Mouse (Mus musculus): ENCODE measurements around the gene Aamp.
"Not testable (repeated sequence)": the region's sequence is repeated elsewhere in the genome, so short reads cannot be mapped to it uniquely, and the experiment has no call there.

Aamp gene

DNA sequence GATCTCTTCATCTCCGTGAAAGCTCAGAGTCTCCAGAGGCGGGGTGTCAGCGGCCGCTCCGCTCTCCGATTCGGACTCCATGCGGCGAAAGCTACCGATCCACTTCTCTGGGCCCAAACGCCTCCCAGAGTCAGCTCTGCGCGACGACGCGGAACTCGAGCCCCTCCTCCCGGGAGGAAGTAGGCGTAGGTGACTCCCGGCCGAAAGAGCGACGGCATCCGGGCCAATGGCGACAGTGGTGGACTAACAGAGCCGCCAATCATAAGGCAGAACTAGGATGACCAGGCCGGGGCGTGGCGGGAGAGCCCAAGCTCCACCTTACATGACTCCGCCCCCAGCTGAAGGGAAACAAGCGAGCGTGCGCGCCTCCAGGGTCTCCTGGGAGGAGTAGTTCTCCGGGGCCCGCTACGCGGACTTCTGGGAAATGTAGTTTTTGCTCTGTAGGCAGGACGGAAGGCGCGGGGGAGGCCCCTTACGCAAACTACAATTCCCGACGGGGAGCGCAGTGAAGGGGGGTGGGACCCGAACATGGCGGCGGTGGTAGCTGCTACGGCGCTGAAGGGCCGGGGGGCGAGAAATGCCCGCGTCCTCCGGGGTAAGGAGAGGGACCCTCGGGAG is at the start of gene Aamp, which contains the start of gene Pnkd:
Gene Aamp, minus strand, starts transcription at position 196 of the 618 bp plus-strand sequence.
Gene Pnkd, plus strand, starts transcription at position 388 of the 618 bp plus-strand sequence.
- Histone ChIP-seq H3K36me3 (ENCODE audit: control insufficient read depth, insufficient read depth, low read length, poor library complexity, severe bottlenecking) (peaks cover 6% of the 10 kb centered on the region), H3K27me3 (ENCODE audit: control insufficient read depth, insufficient read depth, low read length, poor library complexity, severe bottlenecking) (no peaks in the 10 kb centered on the region)
- DNase-seq (ENCODE audit: low read depth, low spot score) = peak; percentile 100

DNA sequence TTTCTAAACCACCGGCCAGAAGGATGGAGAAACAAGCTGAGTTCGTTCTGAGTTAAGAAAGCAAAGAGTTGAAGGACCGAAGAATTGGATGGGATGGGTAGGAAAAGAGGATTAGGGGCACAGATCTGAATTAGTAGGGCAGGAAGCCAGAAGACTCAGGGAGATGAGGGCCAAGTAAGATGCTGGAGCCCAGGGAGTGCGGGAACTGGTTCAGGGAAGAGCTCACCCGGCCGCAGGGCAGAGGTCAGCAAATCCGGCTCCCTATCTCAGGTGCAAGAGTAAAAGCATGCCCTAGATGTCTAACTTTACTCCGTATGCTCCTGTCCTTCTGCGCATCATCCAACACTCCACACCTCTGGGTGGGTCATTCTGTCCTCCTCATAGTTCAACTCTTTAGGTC is 48.4 kb upstream of the Aamp start:
- Histone ChIP-seq H3K27me3 (ENCODE audit: control insufficient read depth, insufficient read depth, low read length, poor library complexity, severe bottlenecking) (no peaks in the 10 kb centered on the region), H3K36me3 (ENCODE audit: control insufficient read depth, insufficient read depth, low read length, poor library complexity, severe bottlenecking) (no peaks in the 10 kb centered on the region)
- DNase-seq (ENCODE audit: low read depth, low spot score) = no peak

DNA sequence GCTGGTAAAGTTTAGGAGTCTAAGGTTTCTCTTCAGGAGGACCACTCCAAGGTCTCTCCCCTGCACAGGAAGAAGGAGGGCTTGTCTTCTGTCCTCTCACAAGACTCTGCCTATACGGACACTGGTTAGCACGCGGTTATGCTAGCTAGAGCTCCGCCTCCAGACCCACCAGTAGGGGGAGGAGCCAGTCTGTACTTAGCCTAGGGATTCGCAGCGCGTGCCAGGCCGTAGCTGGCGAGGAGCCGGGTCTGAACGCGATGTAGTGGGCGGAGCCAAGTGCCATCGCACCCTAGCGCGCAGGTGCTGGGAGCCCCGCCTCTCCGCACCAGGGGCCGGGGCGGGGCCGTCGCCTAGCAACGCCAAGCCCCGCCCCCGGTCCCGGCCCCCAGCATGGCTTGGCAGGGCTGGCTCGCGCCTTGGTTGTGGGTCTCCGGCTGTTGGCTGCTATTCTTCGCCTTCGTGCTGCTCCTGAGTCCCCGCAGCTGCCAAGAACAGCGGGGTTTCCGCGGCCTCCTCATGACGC is 47.8 kb upstream of the Aamp start:
- H3K36me3 ChIP-seq (ENCODE audit: control insufficient read depth, insufficient read depth, low read length, poor library complexity, severe bottlenecking) = no peaks in the 10 kb centered on the region
- no peaks in the 10 kb centered on the region for H3K27me3 ChIP-seq (ENCODE audit: control insufficient read depth, insufficient read depth, low read length, poor library complexity, severe bottlenecking)
- peak; percentile 97 for DNase-seq (ENCODE audit: low read depth, low spot score)

DNA sequence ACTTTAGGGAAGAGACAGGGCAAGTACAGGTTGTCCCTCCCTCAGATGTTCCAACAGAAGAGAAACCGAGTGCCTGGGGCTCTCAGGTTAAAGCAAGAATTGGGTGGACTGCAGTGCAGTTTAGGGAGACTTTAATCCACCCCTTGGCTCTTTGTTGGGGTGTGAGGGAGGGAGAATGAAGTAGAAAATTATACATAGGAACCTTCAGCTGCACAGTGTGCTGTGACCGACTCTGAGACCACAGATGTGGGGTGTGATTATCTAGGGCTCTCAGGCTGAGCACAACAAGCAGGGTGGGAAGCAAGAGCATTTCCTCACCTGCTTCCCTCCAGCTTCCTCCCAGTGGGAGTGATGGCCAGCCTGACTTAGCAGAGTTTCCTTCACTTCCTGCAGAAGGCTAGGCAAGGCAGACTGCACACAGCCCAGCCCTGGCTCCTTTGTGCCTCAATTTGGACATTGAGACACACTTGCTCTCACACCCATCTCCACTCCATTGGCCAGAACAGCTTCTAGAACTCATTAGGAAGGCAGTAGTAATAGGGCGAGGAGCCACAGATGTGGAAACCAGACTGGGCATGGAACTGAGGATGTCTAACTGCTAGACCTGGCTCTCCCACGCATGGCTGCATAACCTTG is 46.6 kb upstream of the Aamp start:
- no peaks in the 10 kb centered on the region for H3K27me3 ChIP-seq (ENCODE audit: control insufficient read depth, insufficient read depth, low read length, poor library complexity, severe bottlenecking)
- no peak for DNase-seq (ENCODE audit: low read depth, low spot score)
- H3K36me3 ChIP-seq (ENCODE audit: control insufficient read depth, insufficient read depth, low read length, poor library complexity, severe bottlenecking) = no peaks in the 10 kb centered on the region

DNA sequence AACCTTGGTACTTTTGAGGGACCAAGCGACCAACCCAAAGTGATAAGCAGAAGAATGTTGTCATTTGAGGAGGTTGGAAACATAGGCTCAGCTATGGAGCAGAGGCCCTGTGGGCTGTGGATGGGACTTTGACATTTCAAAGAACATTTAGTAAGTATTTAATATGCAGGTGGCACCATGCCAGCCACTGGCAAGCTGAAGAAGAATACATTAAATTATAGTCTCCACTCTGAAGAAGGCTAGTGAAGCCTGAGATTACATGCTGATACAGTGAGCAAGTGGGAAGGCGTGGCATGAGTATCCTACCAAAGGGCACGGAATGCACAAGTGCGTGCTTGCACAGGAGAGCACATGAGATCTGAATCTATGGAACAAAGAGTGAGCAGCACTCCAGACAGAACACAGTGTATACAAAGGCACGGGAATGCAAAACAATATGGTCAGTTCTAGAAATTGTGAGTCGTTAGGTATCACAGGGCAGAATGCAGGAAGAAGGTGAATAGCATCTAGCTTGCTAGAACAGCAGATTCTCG is 45.4 kb upstream of the Aamp start:
- Histone ChIP-seq H3K36me3 (ENCODE audit: control insufficient read depth, insufficient read depth, low read length, poor library complexity, severe bottlenecking) (no peaks in the 10 kb centered on the region), H3K27me3 (ENCODE audit: control insufficient read depth, insufficient read depth, low read length, poor library complexity, severe bottlenecking) (no peaks in the 10 kb centered on the region)
- DNase-seq (ENCODE audit: low read depth, low spot score) = no peak

DNA sequence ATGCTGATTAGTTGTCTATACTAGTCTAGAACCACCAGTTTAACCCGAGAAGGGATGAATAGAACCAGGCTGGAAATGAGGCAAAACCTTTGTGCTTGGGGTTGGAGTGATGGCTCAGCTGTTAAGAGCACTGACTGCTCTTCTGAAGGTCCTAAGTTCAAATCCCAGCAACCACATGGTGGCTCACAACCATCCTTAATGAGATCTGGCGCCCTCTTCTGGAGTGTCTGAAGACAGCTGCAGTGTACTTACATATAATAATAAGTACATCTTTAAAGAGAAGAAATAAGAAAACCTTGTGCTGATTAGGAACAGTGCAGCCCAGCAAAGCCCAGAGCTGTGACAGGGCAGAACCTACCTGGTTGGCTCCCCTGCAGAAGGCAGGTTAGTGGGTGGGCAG is 42.4 kb upstream of the Aamp start:
- not testable (repeated sequence) for H3K36me3 ChIP-seq (ENCODE audit: control insufficient read depth, insufficient read depth, low read length, poor library complexity, severe bottlenecking); H3K27me3 ChIP-seq (ENCODE audit: control insufficient read depth, insufficient read depth, low read length, poor library complexity, severe bottlenecking); DNase-seq (ENCODE audit: low read depth, low spot score)

DNA sequence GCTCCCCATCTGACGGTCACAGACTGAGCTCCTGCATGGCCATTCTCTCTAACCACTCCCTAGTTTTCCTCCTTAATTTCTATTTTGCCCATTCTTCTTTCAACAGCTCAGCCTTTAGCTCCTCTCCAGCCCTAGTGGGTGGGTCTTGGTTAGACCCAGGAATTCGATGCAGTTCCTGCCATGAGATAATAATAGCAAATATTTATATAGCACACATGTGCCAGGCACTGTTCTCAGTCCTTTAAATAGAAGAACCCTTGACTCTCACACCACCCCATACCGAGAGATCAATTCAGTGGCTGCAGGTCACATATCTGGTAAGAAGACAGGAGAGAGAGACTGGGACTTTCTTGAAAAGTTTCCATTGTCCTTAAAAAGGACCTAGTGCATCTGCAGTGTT is 36.9 kb upstream of the Aamp start:
- DNase-seq (ENCODE audit: low read depth, low spot score) = no peak
- H3K27me3 ChIP-seq (ENCODE audit: control insufficient read depth, insufficient read depth, low read length, poor library complexity, severe bottlenecking) = no peaks in the 10 kb centered on the region
- no peaks in the 10 kb centered on the region for H3K36me3 ChIP-seq (ENCODE audit: control insufficient read depth, insufficient read depth, low read length, poor library complexity, severe bottlenecking)

DNA sequence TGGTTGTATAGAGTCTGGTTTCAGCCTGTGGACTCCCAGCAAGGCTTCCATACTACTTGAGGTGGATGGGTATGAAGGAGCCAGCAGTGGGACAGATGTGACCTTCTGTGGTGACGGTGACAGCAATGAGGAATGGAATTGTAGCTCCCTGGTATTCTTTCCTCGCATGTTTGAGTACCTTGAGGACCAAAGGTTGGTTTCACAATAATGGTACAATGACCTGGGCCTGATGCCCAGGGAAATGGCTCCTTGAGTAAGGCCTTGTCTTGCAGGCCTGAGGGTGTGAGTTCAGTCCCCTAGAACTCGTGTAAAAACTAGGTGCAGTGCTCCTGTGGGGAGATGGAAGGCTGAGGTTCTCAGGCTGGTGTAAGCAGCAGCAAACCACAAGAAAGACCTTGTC is 34.2 kb upstream of the Aamp start:
- H3K27me3 ChIP-seq (ENCODE audit: control insufficient read depth, insufficient read depth, low read length, poor library complexity, severe bottlenecking) = no peaks in the 10 kb centered on the region
- no peak for DNase-seq (ENCODE audit: low read depth, low spot score)
- H3K36me3 ChIP-seq (ENCODE audit: control insufficient read depth, insufficient read depth, low read length, poor library complexity, severe bottlenecking) = no peaks in the 10 kb centered on the region

DNA sequence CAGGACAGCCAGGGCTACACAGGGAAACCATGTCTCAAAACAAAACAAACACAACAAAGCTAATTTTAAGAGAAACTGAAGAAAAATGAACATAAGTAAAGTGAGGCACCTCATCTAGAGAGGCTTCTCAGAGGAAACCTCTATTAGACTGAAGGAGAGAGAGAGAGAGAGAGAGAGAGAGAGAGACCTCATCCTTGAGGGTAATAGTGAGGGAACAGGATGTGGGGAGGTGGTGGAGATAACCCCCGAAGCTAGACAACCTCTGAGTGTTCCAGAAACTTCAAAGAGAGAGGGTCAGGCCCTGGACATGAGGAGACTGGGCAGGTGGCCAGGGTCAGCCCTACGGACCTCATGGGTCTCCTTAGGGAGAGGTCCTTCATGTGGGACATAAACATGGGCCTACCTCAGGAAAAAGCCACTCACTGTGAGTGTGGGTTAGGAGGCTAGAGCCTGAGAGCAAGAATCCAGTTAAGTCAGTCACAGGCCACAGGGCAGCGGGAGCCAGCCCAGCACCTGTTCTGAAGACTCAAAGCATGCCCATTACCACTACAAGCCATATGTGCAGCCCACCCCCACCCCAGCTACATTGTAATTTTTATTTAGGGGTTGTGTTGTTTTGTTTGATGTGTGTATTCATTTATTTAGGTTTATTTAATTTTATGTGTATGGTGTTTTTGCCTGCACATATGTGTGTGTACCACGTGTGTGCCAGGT is 31.7 kb upstream of the Aamp start:
- H3K36me3 ChIP-seq (ENCODE audit: control insufficient read depth, insufficient read depth, low read length, poor library complexity, severe bottlenecking) = no peaks in the 10 kb centered on the region
- no peaks in the 10 kb centered on the region for H3K27me3 ChIP-seq (ENCODE audit: control insufficient read depth, insufficient read depth, low read length, poor library complexity, severe bottlenecking)
- DNase-seq (ENCODE audit: low read depth, low spot score) = no peak

DNA sequence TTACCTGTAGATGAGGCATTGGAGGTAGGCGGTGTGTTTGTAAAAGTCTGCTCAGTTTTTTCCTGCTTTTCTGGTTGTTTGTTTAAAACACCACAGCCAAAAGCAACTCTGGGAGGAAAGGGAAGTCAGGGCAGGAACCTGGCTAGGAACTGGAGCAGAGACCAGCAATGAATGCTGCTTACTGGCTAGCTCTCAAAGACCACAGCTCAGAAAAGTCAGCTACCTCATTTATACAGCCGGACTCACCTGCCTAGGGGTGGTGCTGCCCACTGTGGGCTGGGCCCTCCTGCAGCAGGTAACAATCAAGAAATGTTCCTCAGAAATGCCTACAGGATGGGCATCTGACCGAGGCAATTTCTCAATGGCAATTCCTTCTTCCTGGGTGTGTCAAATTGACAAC is 30.3 kb upstream of the Aamp start:
- no peaks in the 10 kb centered on the region for H3K36me3 ChIP-seq (ENCODE audit: control insufficient read depth, insufficient read depth, low read length, poor library complexity, severe bottlenecking)
- no peaks in the 10 kb centered on the region for H3K27me3 ChIP-seq (ENCODE audit: control insufficient read depth, insufficient read depth, low read length, poor library complexity, severe bottlenecking)
- no peak for DNase-seq (ENCODE audit: low read depth, low spot score)

DNA sequence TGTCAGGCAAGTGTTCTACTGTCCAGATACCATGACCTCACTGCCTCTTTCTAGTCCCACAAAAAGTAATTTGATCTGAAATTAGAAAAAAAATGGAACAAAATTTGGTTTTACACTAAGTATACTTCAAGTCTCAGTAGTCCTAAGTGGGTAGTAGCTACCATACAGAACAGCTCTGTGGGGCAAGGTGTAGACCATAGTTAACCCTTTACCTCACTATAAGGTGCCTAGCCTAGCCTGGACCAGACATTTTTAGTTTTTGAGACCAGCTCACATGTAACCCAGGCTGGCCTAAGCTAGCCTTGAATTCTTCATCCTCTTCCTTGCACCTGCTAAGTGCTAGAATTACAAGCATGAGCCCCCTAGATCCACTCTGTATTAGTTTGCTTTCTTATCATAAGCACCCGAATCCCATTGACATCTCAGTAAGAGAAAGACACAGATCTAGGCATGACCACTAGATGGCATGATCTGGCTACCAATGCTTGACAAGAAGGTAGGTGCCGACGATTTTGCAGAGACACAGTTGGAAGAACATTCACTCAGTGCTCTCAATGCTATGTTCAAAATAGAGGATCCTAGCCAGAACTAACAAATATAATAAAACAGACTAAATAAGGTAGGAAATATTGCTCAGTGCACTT is 28.6 kb upstream of the Aamp start:
- H3K36me3 ChIP-seq (ENCODE audit: control insufficient read depth, insufficient read depth, low read length, poor library complexity, severe bottlenecking) = no peaks in the 10 kb centered on the region
- no peaks in the 10 kb centered on the region for H3K27me3 ChIP-seq (ENCODE audit: control insufficient read depth, insufficient read depth, low read length, poor library complexity, severe bottlenecking)
- peak; percentile 89 for DNase-seq (ENCODE audit: low read depth, low spot score)

DNA sequence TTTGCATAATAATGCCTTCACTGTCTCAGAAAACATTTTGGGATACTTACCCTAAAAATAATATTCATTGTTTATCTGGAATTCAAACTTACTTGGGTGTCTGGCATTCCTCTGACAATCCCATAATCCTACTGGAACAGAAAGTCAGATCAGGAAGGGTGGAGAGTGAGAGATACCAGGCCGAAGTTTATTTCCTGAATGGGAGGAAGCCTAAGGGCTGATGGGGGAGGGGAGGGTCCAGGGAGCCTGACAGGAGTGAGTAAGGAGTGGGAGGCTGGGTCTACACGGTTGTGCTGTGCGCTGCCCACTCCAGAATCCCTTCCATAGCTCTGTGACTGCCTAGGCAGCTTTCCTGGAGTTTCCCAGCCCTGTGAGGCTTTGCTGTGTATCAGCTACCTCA is 25.2 kb upstream of the Aamp start:
- Histone ChIP-seq H3K36me3 (ENCODE audit: control insufficient read depth, insufficient read depth, low read length, poor library complexity, severe bottlenecking) (no peaks in the 10 kb centered on the region), H3K27me3 (ENCODE audit: control insufficient read depth, insufficient read depth, low read length, poor library complexity, severe bottlenecking) (no peaks in the 10 kb centered on the region)
- no peak for DNase-seq (ENCODE audit: low read depth, low spot score)

DNA sequence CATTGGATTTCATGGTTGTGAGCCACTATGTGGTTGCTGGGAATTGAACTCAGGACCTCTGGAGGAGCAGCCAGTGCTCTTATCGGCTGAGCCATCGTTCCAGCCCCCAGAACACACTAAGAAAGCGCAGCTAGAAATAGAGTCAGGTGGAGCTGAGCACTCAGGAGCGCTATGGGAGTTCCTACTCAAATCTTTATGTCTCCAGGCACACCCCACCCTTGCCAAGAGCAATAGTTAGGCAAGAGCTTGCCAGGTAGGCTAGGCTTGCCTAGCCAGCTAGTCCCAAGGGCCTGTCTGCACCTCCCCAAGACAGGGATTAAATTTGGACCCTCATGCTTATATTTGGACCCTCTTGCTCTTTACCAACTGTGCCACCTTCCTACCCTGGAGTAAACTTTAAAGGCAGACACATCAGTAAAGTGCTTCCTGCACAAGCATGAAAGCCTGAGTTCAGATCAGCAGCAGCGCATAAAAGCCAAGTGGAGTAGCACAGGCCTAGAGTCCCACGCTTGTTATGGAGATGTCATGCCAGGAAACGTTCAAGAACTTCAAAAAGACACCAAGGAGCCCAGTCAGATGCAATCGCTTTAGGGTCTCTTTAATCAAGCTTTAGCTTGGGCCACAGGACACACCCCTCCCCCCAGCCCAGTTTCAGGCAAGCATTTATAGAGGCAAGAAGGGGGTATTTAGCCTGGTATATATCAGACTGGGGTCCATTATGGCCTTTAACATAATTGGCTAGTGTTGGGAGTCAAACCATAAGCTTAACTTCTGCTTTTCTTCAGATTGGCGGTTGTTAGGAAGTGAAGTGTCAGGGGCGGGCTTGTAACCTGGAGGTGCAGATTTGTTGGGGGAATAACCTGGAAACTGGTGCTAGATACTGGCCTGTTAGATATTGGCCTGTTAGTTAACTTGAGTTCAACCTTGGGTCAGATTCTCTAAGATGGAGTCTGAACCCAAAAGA is 23.7 kb upstream of the Aamp start:
- H3K36me3 ChIP-seq (ENCODE audit: control insufficient read depth, insufficient read depth, low read length, poor library complexity, severe bottlenecking) = no peaks in the 10 kb centered on the region
- no peak for DNase-seq (ENCODE audit: low read depth, low spot score)
- peaks cover 1% of the 10 kb centered on the region; the same call in 1 of the 2 replicates for H3K27me3 ChIP-seq (ENCODE audit: control insufficient read depth, insufficient read depth, low read length, poor library complexity, severe bottlenecking)

DNA sequence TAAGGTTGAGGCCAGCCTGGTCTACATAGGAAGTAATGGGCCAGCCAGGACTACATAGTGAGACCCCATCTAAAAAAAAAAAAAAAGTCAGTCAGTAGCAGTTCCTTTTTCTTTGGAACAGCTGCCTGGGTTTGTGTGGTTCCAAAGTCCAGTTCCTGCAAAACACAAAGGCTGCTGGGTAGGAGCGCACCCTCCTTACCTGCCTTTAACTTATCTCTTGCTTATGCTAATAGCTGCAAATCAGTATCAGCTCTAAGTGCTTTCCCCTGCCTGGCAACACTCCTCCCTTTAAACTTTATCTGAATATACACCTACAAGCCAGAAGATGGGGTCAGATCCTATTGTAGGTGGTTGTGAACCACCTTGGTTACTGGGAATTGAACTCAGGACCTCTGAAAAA is 22.6 kb upstream of the Aamp start:
- Histone ChIP-seq H3K27me3 (ENCODE audit: control insufficient read depth, insufficient read depth, low read length, poor library complexity, severe bottlenecking) (peaks cover 1% of the 10 kb centered on the region; the same call in 1 of the 2 replicates), H3K36me3 (ENCODE audit: control insufficient read depth, insufficient read depth, low read length, poor library complexity, severe bottlenecking) (no peaks in the 10 kb centered on the region)
- DNase-seq (ENCODE audit: low read depth, low spot score) = no peak
